Mouse (Mus musculus): ENCODE measurements around the gene Cysltr2.

The Cysltr2 gene

GRCm38 (mm10) chr14:73048937-73049336, at the start of gene Cysltr2:
Cysltr2 (minus strand) TSS chr14:73049114.
- DNase-seq (ENCODE audit: low spot score) = no peak

GRCm38 (mm10) chr14:73094802-73095550, 46.1 kb upstream of the Cysltr2 start:
- DNase-seq (ENCODE audit: low spot score) = no peak

- DNase-seq (ENCODE audit: low spot score) = no peak
Observed at GRCm38 (mm10) chr14:73092871-73093270, 44.0 kb upstream of the Cysltr2 start.

- DNase-seq (ENCODE audit: low spot score) = no peak
Observed at GRCm38 (mm10) chr14:73088224-73088623, 39.3 kb upstream of the Cysltr2 start.

- no peak for DNase-seq (ENCODE audit: low spot score)
Observed at GRCm38 (mm10) chr14:73087746-73088145, 38.8 kb upstream of the Cysltr2 start.

- no peak for DNase-seq (ENCODE audit: low spot score)
Observed at GRCm38 (mm10) chr14:73087247-73087646, 38.3 kb upstream of the Cysltr2 start.

- no peak for DNase-seq (ENCODE audit: low spot score)
Observed at GRCm38 (mm10) chr14:73086425-73086824, 37.5 kb upstream of the Cysltr2 start.

- no peak for DNase-seq (ENCODE audit: low spot score)
Observed at GRCm38 (mm10) chr14:73083563-73083962, 34.6 kb upstream of the Cysltr2 start.

GRCm38 (mm10) chr14:73064460-73064859, 15.5 kb upstream of the Cysltr2 start:
- no peak for DNase-seq (ENCODE audit: low spot score)

GRCm38 (mm10) chr14:73058755-73059154, 9.8 kb upstream of the Cysltr2 start:
- no peak for DNase-seq (ENCODE audit: low spot score)

GRCm38 (mm10) chr14:73057764-73058163, 8.8 kb upstream of the Cysltr2 start:
- no peak for DNase-seq (ENCODE audit: low spot score)

GRCm38 (mm10) chr14:73056813-73057212, 7.9 kb upstream of the Cysltr2 start:
- DNase-seq (ENCODE audit: low spot score) = no peak

GRCm38 (mm10) chr14:73045199-73045928, 3.5 kb downstream of the Cysltr2 start:
- no peak for DNase-seq (ENCODE audit: low spot score)

- no peak for DNase-seq (ENCODE audit: low spot score)
Observed at GRCm38 (mm10) chr14:73041689-73042088, 7.2 kb downstream of the Cysltr2 start.

GRCm38 (mm10) chr14:73033290-73033689, 15.6 kb downstream of the Cysltr2 start:
- no peak for DNase-seq (ENCODE audit: low spot score)

GRCm38 (mm10) chr14:73031218-73031617, 17.7 kb downstream of the Cysltr2 start:
- DNase-seq (ENCODE audit: low spot score) = no peak

GRCm38 (mm10) chr14:73017272-73017671, 31.6 kb downstream of the Cysltr2 start:
- DNase-seq (ENCODE audit: low spot score) = no peak

GRCm38 (mm10) chr14:73015386-73015785, 33.5 kb downstream of the Cysltr2 start:
- no peak for DNase-seq (ENCODE audit: low spot score)

GRCm38 (mm10) chr14:73013723-73014544, 35.0 kb downstream of the Cysltr2 start:
- DNase-seq (ENCODE audit: low spot score) = no peak

- no peak for DNase-seq (ENCODE audit: low spot score)
Observed at GRCm38 (mm10) chr14:73001814-73002213, 47.1 kb downstream of the Cysltr2 start.

- peak; percentile 50 for DNase-seq (ENCODE audit: low spot score)
Observed at GRCm38 (mm10) chr14:73000325-73000724, 48.6 kb downstream of the Cysltr2 start.

- DNase-seq (ENCODE audit: low spot score) = no peak
Observed at GRCm38 (mm10) chr14:72998111-72998510, 50.8 kb downstream of the Cysltr2 start.

GRCm38 (mm10) chr14:72986044-72986443, 62.9 kb downstream of the Cysltr2 start:
- DNase-seq (ENCODE audit: low spot score) = no peak

All from ovary, postnatal 10 days (tissue).